Mouse (Mus musculus): ENCODE results near the gene Gm3880. TPM values are rescaled to one million over a fixed set of nuclear protein-coding genes. Genes with fewer than 3 reads are reported as not detected.

Gm3880 gene
- polyA plus RNA-seq (2021; fragmentation: Nextera tagmentation): not detected in 2 replicates
- long read RNA-seq, experiment 1: 0 reads
- long read RNA-seq, experiment 2: 0 reads

DNA sequence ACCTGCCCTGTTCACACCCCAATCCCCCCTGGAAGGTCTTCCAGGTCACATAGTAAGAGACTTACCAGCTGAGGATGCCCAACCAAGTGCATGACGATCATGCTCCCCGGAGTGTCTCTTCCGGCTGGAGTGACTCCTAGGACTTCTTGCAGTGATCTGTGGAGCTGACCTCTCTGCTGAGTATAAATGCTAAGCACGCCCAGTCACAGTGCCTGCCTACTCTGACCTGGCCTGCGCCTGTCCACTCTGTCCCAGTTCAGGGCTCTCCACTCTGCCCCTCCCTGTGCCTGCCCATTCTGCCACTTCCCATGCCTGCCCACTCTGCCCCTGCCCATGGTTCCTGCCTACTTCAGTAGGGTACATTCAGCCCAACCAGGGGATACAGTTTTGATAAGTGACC lies at the start of gene Gm3880:
Gene Gm3880 (minus strand): TSS at position 101 of the 400 bp plus-strand sequence.

GRCm38 (mm10) chrX:102707535-102707934 lies 20.8 kb upstream of the Gm3880 start, which contains the start of the genes Gm9112 and Dmrtc1b:
Gene Gm9112 (minus strand): TSS chrX:102707635.
Gene Dmrtc1b (plus strand): TSS chrX:102707865.

DNA sequence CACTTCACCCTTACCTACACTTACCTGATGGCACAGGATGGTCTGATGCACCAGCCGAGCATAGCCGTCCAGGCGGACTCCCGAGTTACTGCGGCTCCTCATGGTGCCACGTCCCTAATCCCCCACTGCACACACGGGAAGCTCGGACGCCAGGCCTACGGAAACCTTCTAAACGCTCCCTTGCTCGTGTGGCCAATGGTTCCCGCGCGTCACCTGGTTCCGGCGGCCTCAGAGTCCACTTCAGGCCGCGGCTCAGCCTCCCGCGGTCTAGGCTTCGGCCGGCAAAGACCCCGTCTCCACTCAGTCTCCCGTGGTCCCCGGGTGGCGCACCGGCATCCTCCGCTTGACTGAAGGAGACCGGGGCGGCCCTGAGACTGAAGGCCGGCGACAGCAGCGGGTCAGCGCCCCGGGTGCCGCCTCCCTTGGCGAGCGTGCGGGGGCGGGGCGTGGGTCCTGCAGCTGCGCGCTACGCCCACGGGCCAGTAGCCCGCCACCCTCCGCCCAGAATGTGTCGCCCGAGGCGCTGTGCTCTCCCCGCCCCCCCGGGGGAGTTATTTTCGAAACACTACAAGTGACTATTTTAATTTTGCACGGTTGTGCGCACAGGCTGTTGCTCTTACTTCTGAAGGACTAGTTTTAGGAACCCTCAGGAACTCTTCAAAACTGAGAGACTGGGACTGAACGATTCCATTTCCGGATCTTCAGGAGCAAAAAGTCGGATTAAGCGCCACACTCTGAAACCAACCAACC lies 42.8 kb downstream of the Gm3880 start, which contains the start of gene Phka1:
Gene Phka1 (minus strand): TSS at position 424 of the 750 bp plus-strand sequence.

Other genes starting within 250 kb of the Gm3880 start
- gene Hdac8, start 181.6 kb downstream of the Gm3880 start, polyA plus RNA-seq (2021; fragmentation: Nextera tagmentation): 4.7 and 5.0 TPM in 2 replicates
- gene Phka1, start 42.7 kb downstream of the Gm3880 start, polyA plus RNA-seq (2021; fragmentation: Nextera tagmentation): 2.6 and 3.2 TPM in 2 replicates
- not detected in 2 replicates for gene Gm9112, start 20.7 kb upstream of the Gm3880 start, polyA plus RNA-seq (2021; fragmentation: Nextera tagmentation)
- not detected in 2 replicates for gene Dmrtc1b, start 20.9 kb upstream of the Gm3880 start, polyA plus RNA-seq (2021; fragmentation: Nextera tagmentation)
- gene Dmrtc1c1, start 116.0 kb upstream of the Gm3880 start, polyA plus RNA-seq (2021; fragmentation: Nextera tagmentation): not detected in 2 replicates
- not detected in 2 replicates for gene Dmrtc1c2, start 167.6 kb upstream of the Gm3880 start, polyA plus RNA-seq (2021; fragmentation: Nextera tagmentation)
- not detected in 2 replicates for gene 1700031F05Rik, start 181.0 kb upstream of the Gm3880 start, polyA plus RNA-seq (2021; fragmentation: Nextera tagmentation)
- gene Dmrtc1a, start 221.7 kb upstream of the Gm3880 start, polyA plus RNA-seq (2021; fragmentation: Nextera tagmentation): 9.0 and 10.1 TPM in 2 replicates
- gene 1700011M02Rik, start 221.9 kb upstream of the Gm3880 start, polyA plus RNA-seq (2021; fragmentation: Nextera tagmentation): not detected in 2 replicates
- not detected in 2 replicates for gene 1700018G05Rik, start 241.4 kb upstream of the Gm3880 start, polyA plus RNA-seq (2021; fragmentation: Nextera tagmentation)

Measured in layer of hippocampus, adult 6 months (tissue).